Mouse (Mus musculus) embryo, embryonic 9.5 days (tissue): ENCODE results near the gene Fut9.

Experiments
- DNase-seq: peaks from one replicate; pipeline ENCODE4 v3.0.0-alpha.2; 2017; ENCODE audit errors: extremely low spot score

Gene Fut9

DNA sequence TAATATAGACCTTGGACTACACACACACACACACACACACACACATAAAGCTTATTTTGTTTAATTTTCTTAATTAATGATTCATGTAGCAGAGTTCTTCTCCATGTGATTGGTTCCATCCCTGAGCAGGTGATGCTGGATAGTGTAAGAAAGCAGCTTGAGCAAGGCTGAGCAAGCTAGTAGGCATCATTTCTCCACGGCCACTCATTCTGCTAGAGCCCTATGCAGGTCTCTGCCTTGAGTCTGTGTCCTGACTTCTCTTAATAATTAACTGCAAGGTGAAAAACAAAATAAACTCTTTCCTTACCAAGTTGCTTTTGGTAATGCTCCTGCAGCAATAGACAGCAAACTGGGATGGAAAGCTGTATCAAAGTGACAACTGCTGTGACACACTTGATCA is 152.5 kb downstream of the Fut9 start:
- no peak for DNase-seq

DNA sequence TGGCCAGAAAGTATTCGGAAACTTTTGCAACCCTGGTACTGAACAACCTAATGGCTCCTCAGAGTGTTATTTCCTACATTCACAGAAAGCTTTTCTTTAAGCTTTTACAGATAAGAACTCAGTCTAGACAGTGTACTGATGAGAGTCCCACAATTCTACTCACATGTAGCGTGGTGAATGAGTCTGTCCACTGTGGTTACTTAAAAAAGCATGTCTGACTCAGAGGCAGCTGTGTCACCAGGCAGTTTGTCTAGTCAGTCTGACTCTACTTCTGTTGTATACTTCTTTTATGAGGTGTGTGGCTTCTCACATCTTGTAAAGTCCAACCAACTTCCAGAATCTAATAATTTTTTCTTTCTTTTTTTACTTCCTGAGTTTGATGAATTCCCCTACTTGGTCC is 154.5 kb downstream of the Fut9 start:
- DNase-seq = no peak

DNA sequence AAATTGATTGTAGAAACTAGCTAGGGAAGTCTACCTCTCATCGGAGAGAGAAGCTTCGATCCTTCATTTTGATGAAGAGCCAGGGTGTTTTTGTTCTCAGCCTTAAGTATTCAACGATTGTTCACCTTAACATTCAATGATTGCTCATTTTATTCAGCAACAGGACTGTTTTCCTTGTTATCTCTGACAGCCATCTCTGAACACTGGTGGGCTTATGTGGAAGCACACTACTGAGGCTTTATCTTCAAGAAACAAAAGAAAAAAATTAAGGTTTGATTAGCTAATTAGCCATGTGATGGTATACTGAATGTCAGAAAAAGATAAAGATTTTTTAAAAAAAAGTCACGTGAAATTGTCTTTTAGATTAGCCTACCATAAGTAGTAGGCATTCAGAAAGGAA is 158.1 kb downstream of the Fut9 start:
- DNase-seq = no peak

DNA sequence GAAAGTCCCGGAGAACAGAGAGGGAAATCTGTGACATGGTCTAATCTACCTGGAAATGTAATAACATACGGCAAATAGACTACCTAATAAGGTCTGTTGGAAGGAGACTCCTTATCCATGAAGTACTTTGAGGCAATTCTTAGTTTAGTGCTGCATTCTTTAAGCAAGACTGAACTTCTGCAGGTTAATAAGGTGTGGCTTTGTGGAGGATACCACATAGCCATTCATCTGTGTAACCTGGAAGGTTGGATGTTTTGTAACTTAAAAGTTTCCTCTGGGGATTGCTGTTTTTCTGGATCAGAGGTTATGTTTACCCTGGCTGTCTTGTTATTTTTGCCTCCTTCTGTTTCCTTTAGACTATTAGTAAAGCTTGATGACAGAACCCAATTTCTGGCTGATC is 166.8 kb downstream of the Fut9 start:
- DNase-seq = no peak

DNA sequence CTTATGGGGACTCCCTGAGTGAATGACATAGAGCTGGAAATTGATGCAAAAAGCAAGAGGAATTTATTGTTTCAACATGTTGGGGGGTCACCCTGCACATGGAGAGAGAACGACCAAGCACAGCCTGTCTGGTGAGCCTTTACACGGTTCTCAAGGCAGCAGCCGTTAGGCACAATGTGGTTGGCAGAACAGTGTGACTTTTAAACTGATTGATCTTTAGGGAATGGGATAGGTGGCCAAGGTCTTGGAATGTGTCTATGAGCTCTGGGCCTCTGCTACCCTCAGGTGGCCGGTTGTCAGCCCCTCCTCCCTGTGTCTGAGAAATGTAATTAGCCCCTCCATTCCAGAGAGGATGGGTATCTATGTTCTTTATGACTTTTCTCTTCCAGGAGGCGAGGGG is 171.9 kb downstream of the Fut9 start:
- DNase-seq = no peak

DNA sequence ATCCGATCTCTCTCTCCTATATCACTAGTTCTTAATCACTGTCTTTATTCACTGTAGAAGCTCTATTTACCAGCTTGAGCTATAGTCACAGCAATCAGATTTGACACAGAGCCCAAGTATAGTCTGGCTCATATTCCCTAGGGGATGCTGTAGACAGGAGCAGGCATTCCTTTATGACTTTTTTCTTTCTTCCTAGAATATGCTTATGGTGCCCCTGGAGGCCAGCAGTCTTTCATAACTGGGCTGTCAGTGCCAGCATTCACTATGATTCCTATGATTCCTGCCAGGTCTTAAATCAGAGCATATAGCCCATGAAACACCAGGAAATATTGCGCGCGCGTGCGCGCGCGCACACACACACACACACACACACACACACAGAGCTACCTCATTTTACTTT is 172.6 kb downstream of the Fut9 start:
- no peak for DNase-seq

DNA sequence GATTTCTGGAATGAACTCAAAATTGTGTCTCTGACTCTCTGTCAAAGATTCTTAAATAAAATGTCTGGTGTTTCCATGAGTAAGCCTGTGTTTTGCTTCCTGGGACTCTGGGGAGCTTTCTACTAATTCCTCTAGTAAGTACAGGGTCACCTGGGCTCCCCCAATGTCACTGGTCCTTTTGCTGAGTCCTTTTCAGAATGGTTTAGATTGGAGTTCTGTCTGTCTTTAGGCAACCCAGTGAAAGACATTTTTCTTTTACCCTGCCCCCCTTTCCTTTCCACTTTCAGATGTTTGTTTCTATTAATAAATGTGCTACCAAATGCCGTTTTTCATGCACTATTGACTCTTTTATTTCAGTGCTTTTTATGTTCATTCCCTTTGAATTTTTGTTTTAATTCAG is 173.0 kb downstream of the Fut9 start:
- no peak for DNase-seq

DNA sequence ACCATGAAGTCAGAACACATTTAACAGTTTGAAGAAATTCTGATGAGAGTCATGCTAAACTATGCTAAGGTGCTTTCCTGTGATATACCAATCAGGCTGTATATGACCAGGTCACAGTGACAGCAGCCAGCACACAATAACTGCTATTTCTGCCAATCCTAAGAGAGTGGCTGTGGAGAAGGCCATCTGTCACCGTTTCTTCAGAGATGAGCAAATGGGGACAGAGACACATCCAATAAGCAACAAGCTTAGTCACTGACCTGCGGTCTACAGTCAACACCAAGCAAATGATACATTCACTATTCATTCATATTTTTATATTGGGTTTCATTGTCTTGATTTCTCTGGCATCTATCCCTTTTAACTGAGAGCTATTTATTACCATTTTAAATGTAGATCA is 176.9 kb downstream of the Fut9 start:
- no peak for DNase-seq

DNA sequence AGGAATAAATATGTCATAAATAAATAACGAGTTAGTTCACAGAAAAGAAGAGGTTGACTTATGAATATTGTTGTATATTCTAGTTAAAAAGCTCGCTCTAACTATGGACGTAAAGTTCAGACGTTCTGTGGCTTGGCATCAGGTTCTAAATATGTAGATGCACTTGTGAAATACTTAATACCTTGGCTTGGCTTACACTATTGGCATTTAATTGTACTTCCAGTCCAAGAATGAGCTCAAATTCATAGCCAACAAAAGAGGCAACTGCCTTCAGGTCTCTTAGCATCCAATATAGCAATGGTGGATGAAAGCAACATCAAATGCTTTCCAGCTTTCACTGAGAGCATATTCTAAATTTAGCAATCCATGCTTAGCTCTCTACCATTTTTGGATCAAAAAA is 182.7 kb downstream of the Fut9 start:
- DNase-seq = no peak

DNA sequence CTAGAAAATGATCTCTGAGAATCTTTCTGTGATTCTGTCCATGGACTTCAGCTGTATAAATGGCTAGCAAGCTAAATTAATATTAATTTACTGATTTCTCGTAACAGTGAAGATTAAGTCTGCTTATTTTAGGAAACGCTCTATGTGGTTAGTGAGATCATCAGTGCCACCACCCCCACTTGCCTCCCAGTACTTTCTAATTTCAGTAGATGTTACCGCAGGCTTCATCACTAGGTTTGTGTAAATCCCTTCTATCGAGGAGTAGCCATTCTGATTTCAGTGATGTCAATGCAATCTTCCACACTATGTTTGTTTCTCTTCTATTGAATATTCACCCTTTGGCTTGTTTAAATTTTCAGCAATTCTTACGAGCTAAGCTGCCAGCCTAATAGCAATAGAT is 186.6 kb downstream of the Fut9 start:
- DNase-seq = no peak

DNA sequence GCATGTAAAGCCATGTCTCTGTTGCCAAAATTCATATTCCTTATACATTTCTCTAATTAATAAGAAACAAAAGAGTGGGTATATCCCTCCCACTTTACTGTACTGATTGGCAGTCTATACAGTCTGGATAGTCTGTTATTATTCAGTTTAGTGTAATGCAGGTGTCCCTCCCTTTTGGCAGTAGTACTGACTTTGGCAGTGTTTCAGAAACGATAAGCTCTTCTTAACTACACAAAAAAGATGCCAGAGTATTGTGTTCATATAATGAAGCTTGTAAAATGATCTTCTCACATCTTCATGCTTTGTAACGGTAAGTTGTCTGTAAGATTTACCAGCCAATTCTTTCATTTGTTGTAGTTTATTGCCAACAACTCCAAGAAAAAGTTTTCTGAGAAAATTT is 189.6 kb downstream of the Fut9 start:
- no peak for DNase-seq

DNA sequence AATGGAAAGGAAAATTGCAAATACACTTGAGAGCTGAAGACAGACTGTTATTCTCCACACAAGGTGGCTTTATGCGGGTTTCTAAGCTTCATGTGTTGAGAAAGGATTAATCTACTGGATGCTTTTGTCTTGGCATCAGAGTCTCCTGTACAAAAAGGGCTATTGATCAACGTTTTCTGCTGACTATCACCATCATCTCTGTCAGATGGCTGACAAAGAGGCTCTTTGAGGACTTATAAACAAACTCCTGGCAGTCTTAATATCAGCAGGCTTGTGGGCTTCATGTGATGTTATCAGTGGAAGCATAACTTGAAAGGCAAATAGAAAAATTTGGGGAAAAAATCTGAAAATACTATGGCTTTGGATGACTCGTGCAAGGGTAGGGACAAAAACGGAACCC is 206.8 kb downstream of the Fut9 start:
- DNase-seq = no peak
